Mouse (Mus musculus): Measurements from ENCODE around the gene Gm14226. TPM values are rescaled to one million over a fixed set of nuclear protein-coding genes. Genes with fewer than 3 reads are reported as not detected.

Gm14226 gene
- total RNA-seq, 2 experiments from 2014 or later, result 0.26 TPM

Other genes starting within 250 kb of the Gm14226 start
- not detected for gene Gm14214, start 248.2 kb upstream of the Gm14226 start, total RNA-seq (2021)
- 100 to 1,000 TPM; 104 to 109 TPM for gene Raly, start 227.2 kb upstream of the Gm14226 start, total RNA-seq (2021)
- not detected for gene a, start 226.9 kb upstream of the Gm14226 start, total RNA-seq (2021)
- 10 to 100 TPM; 47.3 to 50.2 TPM for gene Eif2s2, start 125.3 kb upstream of the Gm14226 start, total RNA-seq (2021)
- gene Ahcy, start 56.2 kb downstream of the Gm14226 start, total RNA-seq (2021), result 10 to 100 TPM; 13.8 to 17.2 TPM
- gene Itch, start 115.2 kb downstream of the Gm14226 start, total RNA-seq (2021), result 10 to 100 TPM; 55.8 to 57.6 TPM
- gene Dynlrb1, start 218.3 kb downstream of the Gm14226 start, total RNA-seq (2021), result 100 to 1,000 TPM; 293 to 300 TPM